9 mouse cellular contexts compared by ENCODE assay signal in the genomic region with DNA sequence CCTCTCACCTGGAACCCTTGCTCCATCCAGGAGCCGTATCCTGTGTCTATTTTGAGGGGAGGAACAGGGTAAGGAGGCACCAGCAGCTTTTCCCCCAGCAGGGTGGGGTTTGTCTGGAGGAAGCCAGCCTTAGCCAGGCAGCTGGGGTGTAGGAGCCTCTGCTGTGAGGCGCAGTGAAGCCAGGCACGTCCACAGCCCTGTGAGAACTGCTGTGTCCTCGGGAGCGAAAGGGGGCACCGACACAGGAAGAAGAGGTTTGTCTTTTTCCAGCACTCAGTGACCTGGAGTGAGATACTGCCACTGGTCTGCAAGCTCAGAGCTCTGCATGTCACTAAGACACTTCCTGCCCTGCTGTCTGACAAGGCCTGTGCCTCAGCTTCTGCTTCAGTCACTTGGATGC. TPM values are rescaled to one million over a fixed set of nuclear protein-coding genes. Genes with fewer than 3 reads are reported as not detected.
A peak's percentile ranks its signal among the peaks of the same experiment; 100 is the strongest.
DNase-seq lines count a peak whose midpoint lies in the region; ATAC-seq and TF ChIP-seq lines count a peak whose summit lies in the region.
"Had no signal": no experiment of that assay in that cellular context is flagged by ENCODE, and none has a peak within 500 bp of the region (broad histone marks: within the 10 kb centered on the region; RNA-seq: fewer than 3 reads in every experiment).

No protein-coding gene starts in this region.

- peaks cover 40% of the 10 kb centered on the region for H3K36me3 ChIP-seq in heart, embryonic 10.5 days

- no peaks in the 10 kb centered on the region for H3K27me3 ChIP-seq in heart, embryonic 10.5 days (ENCODE audit: insufficient read depth, poor library complexity, severe bottlenecking)
- H3K27me3 ChIP-seq: neural tube, embryonic 12.5 days had no signal

- 58% methylated on average over 6 of the region's 6 CpGs for WGBS in heart, embryonic 10.5 days

- H3K4me3 ChIP-seq in left cerebral cortex, adult 2 months, result no peak overlapping the region
- H3K4me3 ChIP-seq in brown adipose tissue, adult 24 weeks (ENCODE audit: insufficient read depth, low read depth, low read length), result no peak overlapping the region
- no peak overlapping the region for H3K4me3 ChIP-seq in heart, embryonic 10.5 days
- H3K4me3 ChIP-seq: neural tube, embryonic 12.5 days had no signal

- intact Hi-C loops in left cerebral cortex, adult 2 months (cut with DNase I), result no loop called here

- no peaks in the 10 kb centered on the region for H3K9me3 ChIP-seq in heart, embryonic 10.5 days
- H3K9me3 ChIP-seq: neural tube, embryonic 12.5 days had no signal

- peak overlapping the region; percentile 73 for H3K27ac ChIP-seq in left cerebral cortex, adult 2 months
- peak overlapping the region; percentile 84 for H3K27ac ChIP-seq in brown adipose tissue, adult 24 weeks (replicated peaks; ENCODE audit: low read depth, low read length)
- H3K27ac ChIP-seq in heart, embryonic 10.5 days, result peak overlapping the region; percentile 73
- H3K27ac ChIP-seq: neural tube, embryonic 12.5 days had no signal

- no peak for TF ChIP-seq CTCF in left cerebral cortex, adult 2 months (IDR thresholded peaks at IDR 0.05)

- ATAC-seq in erythroid progenitor cell, adult 5-6 weeks (replicated peaks; ENCODE audit: low FRiP score, poor library complexity, severe bottlenecking), result no peak

- DNase-seq in left cerebral cortex, adult 2 months (ENCODE audit: extremely low spot score in 1 of 2, low spot score in 2 of 2), result no peak
- no peak for DNase-seq in left cerebral cortex, adult 8-10 months (ENCODE audit: low spot score in 2 of 2)
- no peak for DNase-seq in heart, embryonic 10.5 days (ENCODE audit: low spot score)
- DNase-seq in liver, result peak; percentile 37
- DNase-seq in right cerebral cortex, postnatal 25 days, result no peak
- DNase-seq in thymus, adult 18-20 months, result no peak

- H3K4me1 ChIP-seq in brown adipose tissue, adult 24 weeks (ENCODE audit: control insufficient read depth, insufficient read depth, insufficient read length, low read length), result peaks cover 15% of the 10 kb centered on the region
- H3K4me1 ChIP-seq in heart, embryonic 10.5 days, result peaks cover 39% of the 10 kb centered on the region
- H3K4me1 ChIP-seq: neural tube, embryonic 12.5 days had no signal

RNA-seq across cellular contexts. Expression of gene Adora2a, which starts 12.3 kb away (rescaled TPM):
- 10 to 100 TPM in 1 of 2 experiments, 1 to 10 TPM in 1; 6.8 to 18.7 TPM for total RNA-seq in left cerebral cortex, adult 2 months (2021)
- 10 to 100 TPM; 57.0 to 85.4 (median 75.0) TPM for total RNA-seq in left cerebral cortex, adult 8-10 months (2022)
- 3.8 and 5.0 TPM in 2 replicates for polyA plus RNA-seq in brown adipose tissue, adult 24 weeks (2012; ENCODE audit: insufficient read depth, insufficient read length, missing spikeins)
- polyA plus RNA-seq in heart, embryonic 10.5 days (2016; fragmentation: Nextera tagmentation; extraction: Ambion mirVana), result 3.5 and 3.6 TPM in 2 replicates
- total RNA-seq in erythroid progenitor cell, adult 5-6 weeks (2015; ENCODE audit: low replicate concordance), result 2.2 TPM in 1 of 2 replicates, not detected in the other
- 0.26 TPM in 1 of 2 replicates, not detected in the other for total RNA-seq in erythroid progenitor cell, adult 5-6 weeks (2017; ENCODE audit: low replicate concordance)
